Mouse (Mus musculus) gastrocnemius, postnatal 4 days (tissue): ENCODE measurements around the gene Noto. TPM values are rescaled to one million over a fixed set of nuclear protein-coding genes. Genes with fewer than 3 reads are reported as not detected.

Experiments
- DNase-seq, 2 experiments: peaks; one replicate each; pipeline ENCODE4 v3.0.0; 2021 to 2022; ENCODE audit warnings: low spot score in 2 of 2, mixed read lengths in 2 of 2
- long read RNA-seq, 2 experiments: library from polyadenylated mRNA; stranded (forward); transcript quantifications; one replicate each; pipeline ENCODE4 v2.0.0; 2021
- total RNA-seq, 2 experiments: library from RNA; stranded (reverse); gene quantifications; 2 replicates each; pipeline ENCODE4 v1.2.3; 2021

Noto gene
- total RNA-seq, result not detected
- long read RNA-seq, experiment 1, result 0 reads
- long read RNA-seq, experiment 2, result 0 reads

GRCm38 (mm10) chr6:85423836-85424379 is at the start of gene Noto:
Noto (plus strand) TSS chr6:85423886.
- no peak for DNase-seq

GRCm38 (mm10) chr6:85373951-85374733 is 49.5 kb upstream of the Noto start, which contains the start of gene Rab11fip5:
Rab11fip5 (minus strand) TSS chr6:85374634.
- DNase-seq, result peak in 1 of 2 experiments; percentile 47

DNA sequence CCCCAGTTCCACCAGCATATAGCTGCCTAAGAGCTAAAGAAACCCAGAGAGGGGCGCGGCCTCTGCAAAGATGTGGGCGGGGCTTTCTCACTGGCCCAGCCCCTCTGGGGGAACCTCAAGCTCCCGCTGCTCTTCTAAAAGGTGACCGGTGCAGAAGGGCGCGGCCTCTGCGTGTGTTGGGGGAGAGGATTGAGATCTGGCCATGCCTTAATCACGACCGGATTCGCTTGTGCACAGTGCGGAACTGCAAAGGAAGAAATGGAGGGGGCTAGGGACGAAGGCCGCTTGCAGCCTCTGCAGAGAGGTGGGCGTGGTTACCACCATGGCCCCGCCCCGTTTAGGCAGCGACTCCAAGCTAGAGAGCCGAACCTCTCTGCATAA is 49.0 kb upstream of the Noto start:
- peak; percentile 89 to 98 for DNase-seq

GRCm38 (mm10) chr6:85377066-85377734 is 46.5 kb upstream of the Noto start:
- no peak for DNase-seq

GRCm38 (mm10) chr6:85377876-85378275 is 45.8 kb upstream of the Noto start:
- no peak for DNase-seq

- no peak for DNase-seq
Observed at GRCm38 (mm10) chr6:85378629-85379028, 45.1 kb upstream of the Noto start.

DNA sequence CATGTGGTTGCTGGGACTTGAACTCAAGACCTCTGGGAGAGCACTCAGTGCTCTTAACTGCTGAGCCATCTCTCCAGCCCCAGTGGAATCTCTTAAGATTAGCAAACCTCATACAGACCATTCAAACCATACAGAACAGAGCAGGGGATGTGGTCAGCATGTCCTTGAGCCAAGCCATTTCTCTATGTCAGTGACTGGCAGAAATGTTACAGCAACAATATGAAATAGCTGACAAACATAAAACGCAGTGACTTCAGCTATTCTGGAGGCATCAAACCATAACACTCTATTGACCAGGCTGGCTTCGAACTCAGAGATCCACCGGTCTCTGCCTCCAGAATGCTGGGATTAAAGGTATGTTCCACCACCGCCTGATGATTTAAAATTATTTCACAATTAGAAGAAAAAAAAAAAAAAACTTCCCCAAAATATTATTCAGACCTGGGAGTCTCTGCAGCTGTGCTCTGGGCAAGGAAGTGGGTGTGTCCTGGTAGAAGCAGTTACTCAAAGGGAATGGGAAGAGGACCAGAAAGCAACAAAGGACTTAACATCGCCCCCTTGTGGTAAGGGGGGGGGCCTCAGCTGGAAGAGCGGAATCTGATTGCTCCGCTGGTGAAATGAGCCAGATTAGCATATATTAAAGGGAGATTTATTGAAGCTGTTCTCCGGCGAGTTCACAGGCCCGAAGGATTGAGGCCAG is 43.3 kb upstream of the Noto start:
- peak; percentile 66 to 80 for DNase-seq

DNA sequence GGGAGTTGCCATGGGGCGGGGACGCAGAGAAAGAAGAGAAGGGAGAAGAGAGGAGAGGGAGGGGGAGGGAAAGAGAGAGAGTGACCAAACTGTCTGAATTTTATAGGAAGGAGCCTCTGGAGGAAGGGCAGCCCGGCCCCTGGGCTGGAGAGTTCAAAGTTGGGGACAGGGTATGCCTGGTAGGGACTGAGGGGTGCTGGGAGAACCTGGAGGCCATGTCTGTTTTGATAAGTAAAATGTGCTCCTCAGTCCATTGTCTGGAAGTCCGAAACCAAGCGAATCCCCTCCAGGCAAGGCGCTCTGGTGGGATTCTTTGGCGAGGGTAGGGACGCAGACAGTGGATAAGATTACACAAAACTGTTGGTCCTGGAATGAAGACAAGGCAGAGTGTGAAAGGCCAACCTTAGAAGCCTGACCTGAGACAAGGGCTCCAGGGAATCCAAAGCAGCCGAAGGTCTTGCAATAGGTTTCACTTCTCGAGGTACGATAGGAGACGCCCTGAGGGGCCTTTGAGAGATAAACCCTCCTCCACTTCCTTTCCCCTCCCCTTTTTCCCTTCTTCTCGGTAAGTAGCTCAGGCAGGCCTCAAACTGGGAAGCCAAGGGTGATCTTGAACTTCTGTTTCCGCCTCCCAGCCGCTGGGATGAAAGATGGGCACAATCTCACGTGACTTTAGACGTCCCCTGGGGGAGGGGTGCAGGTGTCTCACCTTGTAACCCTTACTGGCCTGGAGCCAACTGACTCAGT is 42.6 kb upstream of the Noto start:
- DNase-seq, result no peak

DNA sequence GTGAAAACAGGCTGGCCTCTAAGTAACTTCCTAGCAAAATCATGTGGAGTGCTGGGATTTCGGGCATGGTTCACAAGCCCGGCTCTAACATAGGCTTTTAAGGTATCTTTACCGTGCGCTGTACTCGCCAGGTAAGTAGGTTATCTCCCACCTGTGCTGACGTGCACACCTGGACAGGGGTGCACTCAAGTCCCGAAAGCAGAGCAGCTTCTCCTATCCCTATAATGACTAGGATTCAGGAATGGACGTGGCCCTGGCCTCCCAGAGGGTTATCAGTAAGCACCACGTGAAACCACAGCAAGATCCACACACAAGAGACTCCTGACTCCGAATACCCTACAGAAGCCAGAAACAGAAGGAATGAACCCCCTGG is 42.1 kb upstream of the Noto start:
- no peak for DNase-seq

- no peak for DNase-seq
Observed at GRCm38 (mm10) chr6:85382791-85383190, 40.9 kb upstream of the Noto start.

DNA sequence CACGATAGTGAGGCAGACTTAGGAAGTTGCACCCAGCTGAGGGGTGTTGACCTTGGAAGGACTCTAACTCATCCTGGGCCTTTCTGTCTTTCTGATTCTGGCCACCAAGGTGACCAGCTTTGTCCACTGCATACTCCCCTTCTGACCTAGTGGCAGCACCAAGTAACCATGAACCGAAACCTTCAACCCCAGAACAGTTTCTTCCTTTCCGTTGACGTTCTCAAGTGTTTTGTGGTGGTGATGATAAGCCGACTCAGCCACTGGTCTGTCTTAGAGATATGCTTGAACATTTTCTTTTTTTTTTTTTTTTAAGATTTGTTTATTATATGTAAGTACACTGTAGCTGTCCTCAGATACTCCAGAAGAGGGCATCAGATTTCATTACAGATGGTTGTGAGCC is 35.1 kb upstream of the Noto start:
- DNase-seq, result no peak

GRCm38 (mm10) chr6:85391803-85392202 is 31.9 kb upstream of the Noto start:
- DNase-seq, result peak; percentile 42 to 68

DNA sequence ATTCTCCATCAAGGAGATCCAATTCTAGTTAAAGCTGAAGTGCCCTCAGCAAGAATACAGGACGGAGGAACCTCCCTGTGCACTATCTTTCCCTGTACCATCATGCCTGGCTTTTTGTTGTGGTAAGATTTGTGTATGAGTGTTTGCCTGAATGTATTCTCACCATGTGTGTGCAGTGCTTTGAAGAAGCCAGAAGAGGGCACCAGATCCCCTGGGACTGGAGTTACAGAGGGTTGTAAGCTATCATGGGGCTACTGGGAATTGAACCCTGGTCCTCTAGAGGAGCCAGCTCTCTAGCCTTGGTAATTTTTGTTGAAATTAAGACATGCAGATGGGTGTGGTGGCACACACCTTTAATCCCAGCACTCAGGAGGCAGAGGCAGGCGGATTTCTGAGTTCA is 28.3 kb upstream of the Noto start:
- DNase-seq, result no peak

GRCm38 (mm10) chr6:85397165-85397564 is 26.5 kb upstream of the Noto start:
- no peak for DNase-seq

DNA sequence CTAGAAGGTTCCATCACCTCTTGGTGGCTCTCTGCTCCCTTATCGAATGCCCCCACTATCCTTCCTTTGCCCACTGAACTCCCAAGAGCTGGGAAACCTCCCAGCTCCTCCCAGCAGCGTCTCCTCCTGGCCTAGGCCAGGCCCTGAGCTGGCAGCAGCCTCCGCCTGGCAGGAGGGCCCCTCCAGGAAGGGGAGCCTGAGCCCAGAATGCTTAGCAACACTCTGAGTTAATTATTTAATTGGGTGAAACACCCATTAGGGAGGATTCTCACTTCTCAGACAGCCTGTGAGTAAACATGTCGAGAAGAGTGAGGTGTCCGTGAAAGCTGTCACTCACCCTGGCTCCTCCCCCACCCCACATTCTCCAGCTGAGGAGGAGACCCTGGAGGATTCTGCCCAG is 24.0 kb upstream of the Noto start:
- no peak for DNase-seq

DNA sequence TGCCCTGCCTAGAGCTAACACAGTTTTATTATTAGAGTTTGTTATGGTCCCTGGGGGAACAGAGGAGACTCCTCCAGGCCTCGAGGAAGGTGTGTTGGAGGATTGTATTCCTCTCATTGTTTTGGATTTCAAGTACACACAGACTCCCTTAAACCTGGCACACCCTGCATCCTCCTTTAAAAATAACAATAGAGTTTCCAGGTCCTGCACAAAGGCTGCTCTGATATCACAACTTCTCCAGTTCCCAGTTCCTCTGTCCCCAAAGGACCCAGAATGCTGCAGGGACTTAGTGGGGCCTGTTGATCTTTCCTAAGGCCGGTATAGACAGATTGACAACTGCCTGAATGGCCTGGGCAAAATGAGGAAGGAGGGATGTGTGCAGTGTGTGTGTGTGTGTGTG is 21.1 kb upstream of the Noto start:
- DNase-seq, result no peak

DNA sequence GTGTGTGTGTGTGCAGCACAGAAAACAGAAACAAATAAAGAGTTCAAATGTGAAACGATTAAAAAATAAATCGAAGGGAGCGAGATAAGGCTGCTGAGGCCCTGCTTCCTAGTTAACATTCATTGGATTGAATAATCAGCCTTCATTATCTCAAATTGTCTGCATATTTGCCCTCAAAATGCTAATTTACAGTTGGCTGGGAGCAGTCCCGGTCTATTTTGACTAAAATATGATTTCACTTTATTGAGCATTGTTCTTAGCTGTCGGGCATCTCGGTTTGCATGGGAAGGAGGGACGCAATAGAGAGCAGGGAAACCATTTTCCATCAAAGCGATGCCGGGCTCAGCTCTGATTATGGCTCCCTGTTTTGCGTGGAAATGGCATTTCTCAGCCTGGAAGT is 20.6 kb upstream of the Noto start:
- no peak for DNase-seq

DNA sequence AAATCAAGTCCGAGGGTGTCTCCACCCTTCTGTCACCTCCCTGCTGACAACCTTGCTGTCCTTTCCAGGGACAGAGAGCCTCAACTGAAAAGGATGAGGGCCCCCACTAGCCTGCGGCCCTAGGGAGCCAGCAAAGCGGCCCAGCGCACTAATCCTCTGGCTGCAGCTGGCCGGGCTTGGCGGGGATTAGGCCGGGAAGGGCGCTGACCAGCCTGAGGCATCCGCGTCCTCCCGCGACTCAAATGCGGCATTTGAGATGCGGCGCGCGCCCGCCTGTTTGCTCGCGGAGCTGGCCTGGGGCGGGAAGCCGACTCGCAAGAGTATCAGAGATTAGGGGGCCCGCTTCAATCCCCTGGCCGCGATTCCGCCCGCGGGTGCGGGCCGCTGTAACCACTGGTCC is 14.7 kb upstream of the Noto start:
- no peak for DNase-seq

DNA sequence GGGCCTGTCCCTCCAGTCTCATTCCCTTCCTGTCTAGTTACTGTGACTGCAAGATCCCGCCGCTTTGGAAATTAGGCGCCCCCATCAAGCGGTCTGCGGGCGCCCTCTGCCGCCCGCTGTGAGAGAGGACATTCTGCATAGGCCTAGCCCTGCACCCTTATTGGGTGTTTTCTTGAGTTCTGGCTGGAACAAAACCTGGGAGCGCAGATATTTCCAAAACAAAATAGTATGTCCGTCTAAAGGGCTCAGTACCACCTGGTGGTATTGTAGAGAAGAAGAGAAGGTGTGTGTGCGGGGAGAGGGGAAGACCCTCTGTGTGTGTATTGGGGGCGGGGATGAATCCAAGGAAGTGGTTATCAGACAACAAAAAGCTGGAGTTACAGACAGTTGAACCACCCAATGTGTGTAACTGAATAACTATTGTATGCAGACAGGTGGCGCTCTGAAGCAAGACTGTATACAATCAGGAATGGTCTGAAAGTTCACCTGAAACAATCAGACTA is 12.9 kb upstream of the Noto start:
- peak; percentile 29 to 59 for DNase-seq

GRCm38 (mm10) chr6:85415829-85416228 is 7.9 kb upstream of the Noto start:
- no peak for DNase-seq

- DNase-seq, result no peak
Observed at GRCm38 (mm10) chr6:85419150-85419549, 4.5 kb upstream of the Noto start.
